Mouse (Mus musculus) spleen, postnatal 36 days (tissue): ENCODE data around the gene Nanos1.

Experiments
- DNase-seq, 2 experiments: peaks; one replicate each; pipeline ENCODE4 v3.0.0; 2022; ENCODE audit warnings: low spot score in 2 of 2, mixed read lengths in 1 of 2

The Nanos1 gene

DNA sequence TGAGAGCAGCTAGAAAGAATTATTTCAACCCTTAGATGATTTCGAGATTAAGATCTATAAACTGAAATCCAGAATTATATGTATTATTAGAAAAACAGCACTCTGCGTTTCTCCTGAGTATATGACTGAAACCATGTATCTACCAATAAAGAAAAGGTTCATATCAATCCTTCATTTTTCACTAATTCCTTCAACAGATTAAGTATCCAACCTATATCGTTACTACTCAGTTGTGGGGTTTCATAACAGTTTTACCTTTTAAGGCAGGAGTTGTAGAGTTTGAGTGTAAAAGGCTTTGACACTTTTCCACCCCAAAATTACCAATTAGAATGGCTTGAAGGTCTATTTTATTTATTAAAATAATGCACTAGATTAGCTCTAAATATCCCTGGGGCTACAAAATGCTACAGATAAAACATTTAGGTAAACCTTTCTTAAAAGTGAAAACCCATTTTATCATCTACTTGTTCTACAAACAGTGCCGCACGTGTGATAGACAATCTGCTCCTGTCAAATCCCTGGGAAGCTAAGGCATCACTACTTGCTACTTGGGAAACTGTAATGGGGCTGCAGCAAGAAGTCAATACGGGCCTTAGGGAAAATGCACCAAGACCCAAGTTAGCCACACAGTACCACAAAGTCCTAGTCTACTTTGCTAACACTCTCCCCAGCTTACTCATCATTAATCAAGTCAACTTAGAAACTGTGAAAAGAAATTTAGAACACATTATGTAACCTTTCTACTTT lies 32.6 kb downstream of the Nanos1 start:
- no peak for DNase-seq

DNA sequence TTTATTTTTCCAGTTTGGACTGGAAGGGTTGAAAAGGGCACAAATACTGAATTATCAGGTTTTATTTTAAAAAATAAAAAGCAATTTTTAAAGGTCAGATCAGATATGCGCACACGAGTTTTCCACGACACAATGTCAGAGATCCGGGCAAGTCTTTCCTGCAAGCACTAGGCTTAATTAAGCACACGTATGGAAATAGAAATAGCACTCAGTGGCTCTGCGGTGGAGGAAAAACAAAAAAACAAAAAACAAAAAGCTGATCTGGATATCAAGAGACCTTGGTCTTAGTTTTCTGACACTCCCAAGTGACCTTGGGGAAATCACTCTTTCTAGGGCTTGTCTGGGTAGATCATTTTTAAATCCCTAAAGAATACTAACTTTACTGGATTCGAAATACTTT lies 33.7 kb downstream of the Nanos1 start:
- DNase-seq, result no peak

DNA sequence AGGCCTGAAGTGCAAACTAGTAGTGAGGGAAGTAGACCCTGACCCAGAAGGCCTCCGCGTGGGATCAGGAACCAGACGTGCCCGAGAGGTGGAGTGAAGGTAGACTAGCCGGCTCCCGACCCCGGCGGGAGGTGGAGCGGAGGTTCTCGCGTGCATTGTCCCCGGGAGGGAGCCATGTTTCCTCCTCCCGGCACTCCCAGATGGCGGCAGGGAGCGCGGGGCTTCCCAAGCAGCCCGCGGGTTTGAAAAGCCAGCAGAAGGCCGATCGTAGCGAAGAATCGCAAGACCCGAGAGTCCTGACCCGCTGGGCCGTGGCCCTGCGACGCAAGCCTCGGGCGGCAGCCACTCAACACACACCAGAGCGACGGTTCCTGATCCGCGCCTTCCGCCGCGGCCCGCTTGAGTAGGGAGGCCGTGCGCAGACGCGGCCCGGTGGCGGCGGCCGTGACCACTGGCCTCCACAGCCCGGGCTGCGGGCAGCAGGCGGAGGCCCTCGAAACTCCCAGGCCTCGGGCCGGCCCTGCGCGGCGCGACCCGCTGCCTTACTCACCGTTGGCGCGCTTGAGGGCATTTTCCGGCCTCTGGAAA lies 34.2 kb downstream of the Nanos1 start:
- peak; percentile 49 to 51 for DNase-seq

DNA sequence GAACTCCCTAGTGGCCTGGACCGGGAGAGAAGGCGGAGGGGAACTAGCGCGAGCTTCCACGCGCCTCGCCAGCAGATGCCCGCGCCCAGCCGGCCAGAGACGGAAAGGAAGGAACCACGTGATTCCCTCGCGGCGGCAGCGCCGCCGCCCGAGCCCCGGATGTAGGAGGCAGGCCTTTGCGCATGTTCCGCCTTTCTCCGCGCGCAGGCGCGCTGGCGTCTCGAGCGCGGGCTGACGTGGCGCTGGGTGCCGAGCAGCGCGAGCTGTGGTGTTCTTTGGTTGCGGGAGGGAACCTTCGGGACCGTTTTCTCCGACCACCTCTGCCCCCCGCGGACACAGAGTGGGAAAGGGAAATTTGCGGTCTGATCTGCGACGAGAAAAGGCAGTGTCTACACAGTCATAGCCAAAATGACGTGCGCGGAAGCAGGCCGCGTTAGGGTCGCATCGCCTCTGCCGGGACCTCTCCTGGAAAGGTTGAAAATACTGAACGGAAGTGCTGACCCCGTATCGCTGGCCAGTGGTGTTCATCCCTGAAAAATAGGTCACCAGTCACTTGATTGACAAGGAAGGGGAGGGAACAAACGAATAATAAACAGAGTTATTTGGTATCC lies 34.9 kb downstream of the Nanos1 start, which contains the start of gene Eif3a:
Gene Eif3a, minus strand, starts transcription at position 108 of the 611 bp plus-strand sequence.
- peak; percentile 93 to 95 for DNase-seq

DNA sequence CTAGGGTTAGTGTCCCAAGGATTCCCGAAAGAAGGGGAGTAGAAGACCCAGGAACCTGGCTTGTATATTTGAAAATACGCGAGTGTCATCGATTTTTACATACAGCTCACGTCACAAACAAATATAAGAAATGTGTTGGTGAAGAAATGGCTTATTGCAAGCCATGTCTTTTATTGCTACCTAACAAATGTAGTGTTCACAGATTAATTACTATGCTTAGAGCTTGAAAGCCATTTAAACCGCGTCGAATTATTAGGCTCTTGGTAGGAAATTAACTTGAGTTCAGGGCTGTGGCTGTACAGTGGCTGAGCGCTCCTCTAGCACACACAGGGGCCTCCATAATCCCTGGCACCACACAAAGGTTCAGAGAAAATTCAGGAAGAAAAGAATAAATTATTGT lies 35.4 kb downstream of the Nanos1 start:
- DNase-seq, result no peak

DNA sequence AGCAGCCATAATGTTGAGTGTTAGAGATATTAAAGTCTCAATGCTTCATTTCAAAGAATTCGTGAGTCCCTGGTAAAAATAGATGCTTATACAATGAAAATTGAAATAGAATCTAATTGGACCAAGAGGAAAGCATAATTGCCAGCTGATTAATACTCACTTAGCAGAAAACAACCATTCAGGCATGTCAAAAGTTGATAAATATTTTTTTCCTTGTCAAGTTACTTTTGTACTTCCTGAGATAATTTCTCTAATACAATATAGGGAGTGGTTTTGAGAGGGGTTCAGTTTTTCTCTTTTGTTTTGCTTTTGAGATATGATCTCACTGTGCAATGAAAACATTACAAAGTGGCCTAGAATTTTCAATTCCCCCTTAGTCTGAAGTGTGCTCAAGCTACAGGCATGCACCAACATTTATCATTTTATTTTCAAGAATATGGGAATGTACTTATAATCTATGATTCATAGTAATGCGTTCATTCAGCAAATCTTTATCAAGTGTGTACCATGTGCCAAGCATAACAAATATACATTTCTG lies 37.5 kb downstream of the Nanos1 start:
- no peak for DNase-seq

DNA sequence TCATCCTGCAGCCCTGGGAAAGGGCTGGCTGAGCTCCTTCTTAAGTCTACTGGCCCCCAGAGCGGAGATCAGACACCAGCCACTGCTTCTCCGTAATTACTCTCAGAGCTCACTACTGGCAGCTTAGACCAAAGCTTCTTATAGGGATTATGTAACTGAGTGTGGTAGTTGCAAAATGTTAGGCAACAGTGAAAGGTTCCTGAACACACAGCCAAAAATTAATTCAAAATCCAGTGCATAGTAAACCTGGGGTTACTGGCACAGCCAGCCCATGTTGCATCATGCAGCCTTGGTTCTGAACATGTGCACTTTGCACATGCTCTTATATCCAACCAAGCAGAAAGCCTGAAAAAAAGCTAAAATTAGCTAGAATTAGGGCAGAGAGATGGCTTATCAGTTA lies 39.5 kb downstream of the Nanos1 start:
- DNase-seq, result no peak

DNA sequence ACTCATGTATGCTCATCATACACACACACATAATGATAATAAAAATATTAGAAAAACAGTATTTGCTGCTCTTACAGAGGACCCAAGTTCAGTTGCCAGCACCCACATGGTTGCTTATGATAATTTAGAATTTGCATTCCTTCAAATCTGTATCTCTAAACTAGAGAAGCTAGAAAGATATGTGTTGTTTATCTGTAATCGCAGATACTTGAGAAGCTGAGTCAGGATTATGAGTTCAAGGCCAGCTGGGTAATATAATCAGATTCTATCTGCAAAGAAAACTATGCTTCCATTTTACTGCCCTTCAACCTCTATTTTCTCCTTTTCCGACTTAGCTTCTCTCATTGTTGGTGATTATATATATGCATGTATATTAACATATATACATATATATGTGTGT lies 41.6 kb downstream of the Nanos1 start:
- DNase-seq, result no peak

DNA sequence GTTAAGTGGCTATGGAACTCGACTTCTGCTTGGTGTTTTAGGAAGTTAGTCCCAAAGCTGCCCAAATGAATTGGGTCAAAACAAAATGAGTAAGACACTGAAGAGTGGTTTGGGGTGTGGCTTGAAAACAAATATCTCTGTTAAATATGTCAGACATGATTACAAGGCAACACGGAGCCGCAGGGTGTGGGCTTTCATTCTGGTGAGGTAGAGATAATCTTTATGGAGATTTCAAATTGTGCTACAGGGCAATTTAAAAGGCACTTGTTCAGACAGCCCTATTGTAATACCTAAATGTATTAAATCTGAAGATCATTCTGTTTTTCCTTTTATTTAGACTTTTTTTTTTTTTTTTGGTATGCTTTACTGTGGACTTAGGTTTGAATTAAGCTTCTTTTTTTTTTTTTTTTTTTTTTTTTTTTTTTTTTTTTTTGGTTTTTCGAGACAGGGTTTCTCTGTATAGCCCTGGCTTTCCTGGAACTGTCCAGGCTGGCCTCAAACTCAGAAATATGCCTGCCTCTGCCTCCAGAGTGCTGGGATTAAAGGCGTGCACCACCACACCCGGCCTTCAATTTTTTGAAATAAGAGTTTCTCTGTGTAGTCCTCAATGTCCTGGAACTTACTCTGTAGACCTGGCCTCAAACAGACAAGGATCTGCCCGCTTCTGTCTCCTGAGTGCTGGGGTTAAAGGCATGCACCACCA lies 44.2 kb downstream of the Nanos1 start:
- peak; percentile 6 to 35 for DNase-seq

DNA sequence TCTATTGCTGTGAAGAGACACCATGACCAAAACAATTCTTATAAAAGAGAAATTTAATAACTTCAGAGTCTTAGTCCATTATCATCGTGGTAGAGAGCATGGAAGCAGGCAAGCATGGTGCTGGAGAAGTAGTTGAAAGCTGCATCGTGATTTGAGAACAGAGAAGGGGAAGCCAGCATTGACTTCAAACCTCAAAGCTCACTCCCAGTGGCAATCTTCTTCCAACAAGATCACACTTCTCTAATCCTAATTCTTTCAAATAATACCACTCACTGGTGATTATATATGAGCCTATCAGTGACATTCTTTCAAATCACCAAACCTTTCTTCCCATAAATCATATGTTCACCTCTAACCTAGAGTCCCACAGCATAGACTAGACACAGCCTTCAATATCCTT lies 49.1 kb downstream of the Nanos1 start:
- DNase-seq, result no peak
